Mouse (Mus musculus): ENCODE measurements around the gene C1qtnf7. TPM values are rescaled to one million over a fixed set of nuclear protein-coding genes. Genes with fewer than 3 reads are reported as not detected.

C1qtnf7 gene
- total and polyA plus RNA-seq, 2 experiments, result 0.65 to 0.69 TPM

DNA sequence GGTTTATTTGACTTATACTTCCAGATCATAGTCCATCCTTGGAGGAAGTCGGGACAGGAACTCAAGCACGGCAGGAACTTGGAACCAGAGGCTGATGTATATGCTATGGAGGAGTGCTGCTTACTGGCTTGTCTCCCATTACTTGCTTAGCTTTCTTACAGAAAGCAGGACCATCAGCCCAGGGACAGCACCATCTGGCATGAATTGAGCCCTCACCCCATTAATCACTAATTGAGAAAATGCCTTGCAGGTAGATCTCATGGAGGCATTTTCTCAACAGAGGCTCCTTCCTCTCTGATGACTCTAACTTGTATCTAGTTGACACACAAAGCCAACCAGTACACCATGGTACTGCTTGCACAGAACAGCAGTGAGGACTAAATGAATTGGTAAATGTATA lies 34.6 kb upstream of the C1qtnf7 start:
- 79% methylated on average over 2 of the region's 2 CpGs for WGBS
- no peak for TF ChIP-seq POLR2A (IDR thresholded peaks at IDR 0.05; ENCODE audit: extremely low read depth, insufficient read depth, low read length)
- TF ChIP-seq CTCF (IDR thresholded peaks at IDR 0.05; ENCODE audit: low read depth, low read length), result no peak
- H3K79me2 ChIP-seq (ENCODE audit: control insufficient read depth, insufficient read depth, low read length), result no peaks in the 10 kb centered on the region
- no peak for DNase-seq (ENCODE audit: extremely low read depth, low read depth, low spot score)
- H3K36me3 ChIP-seq (ENCODE audit: control insufficient read depth, insufficient read depth, low read length), result no peaks in the 10 kb centered on the region
- H3K4me3 ChIP-seq (ENCODE audit: insufficient read depth, low read depth, low read length), result no peak overlapping the region
- H3K4me1 ChIP-seq (ENCODE audit: control insufficient read depth, insufficient read depth, low read length), result no peaks in the 10 kb centered on the region
- no peak overlapping the region for H3K27ac ChIP-seq (replicated peaks; ENCODE audit: insufficient read depth, low read depth, low read length)
- H3K9ac ChIP-seq (ENCODE audit: low read depth, low read length), result no peak overlapping the region
- H3K27me3 ChIP-seq (ENCODE audit: control insufficient read depth, insufficient read depth, low read length), result no peaks in the 10 kb centered on the region

DNA sequence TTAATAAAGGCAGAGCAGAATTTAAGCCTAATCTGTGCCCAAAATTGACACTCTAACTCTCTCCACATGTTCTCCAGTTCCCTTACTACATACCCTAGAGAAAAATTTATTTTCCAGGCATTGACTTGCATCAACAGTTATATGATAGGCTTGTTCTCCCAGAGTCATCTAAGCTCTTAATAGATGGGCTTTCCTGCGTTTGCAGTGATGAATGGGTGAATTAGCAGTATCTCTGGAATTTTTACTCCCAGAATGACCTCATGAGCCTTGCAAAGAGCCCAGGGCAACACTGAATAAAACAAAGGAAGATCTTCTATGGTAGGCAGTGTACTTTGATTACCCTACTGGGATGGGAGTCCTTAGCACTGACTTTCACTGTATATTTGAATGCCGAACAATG lies 33.5 kb upstream of the C1qtnf7 start:
- Histone ChIP-seq H3K27me3 (ENCODE audit: control insufficient read depth, insufficient read depth, low read length) (no peaks in the 10 kb centered on the region), H3K36me3 (ENCODE audit: control insufficient read depth, insufficient read depth, low read length) (no peaks in the 10 kb centered on the region), H3K9ac (ENCODE audit: low read depth, low read length) (no peak overlapping the region), H3K79me2 (ENCODE audit: control insufficient read depth, insufficient read depth, low read length) (no peaks in the 10 kb centered on the region), H3K4me3 (ENCODE audit: insufficient read depth, low read depth, low read length) (no peak overlapping the region), H3K27ac (replicated peaks; ENCODE audit: insufficient read depth, low read depth, low read length) (no peak overlapping the region), H3K4me1 (ENCODE audit: control insufficient read depth, insufficient read depth, low read length) (no peaks in the 10 kb centered on the region)
- TF ChIP-seq CTCF (IDR thresholded peaks at IDR 0.05; ENCODE audit: low read depth, low read length) (no peak), POLR2A (IDR thresholded peaks at IDR 0.05; ENCODE audit: extremely low read depth, insufficient read depth, low read length) (no peak)
- DNase-seq (ENCODE audit: extremely low read depth, low read depth, low spot score), result no peak
- WGBS, result 86% methylated on average over 2 of the region's 2 CpGs

GRCm38 (mm10) chr5:43501887-43502286 lies 13.5 kb upstream of the C1qtnf7 start:
- H3K4me1 ChIP-seq (ENCODE audit: control insufficient read depth, insufficient read depth, low read length), result no peaks in the 10 kb centered on the region
- H3K4me3 ChIP-seq (ENCODE audit: insufficient read depth, low read depth, low read length), result no peak overlapping the region
- no peak overlapping the region for H3K27ac ChIP-seq (replicated peaks; ENCODE audit: insufficient read depth, low read depth, low read length)
- TF ChIP-seq CTCF (IDR thresholded peaks at IDR 0.05; ENCODE audit: low read depth, low read length), result no peak
- no peak for TF ChIP-seq POLR2A (IDR thresholded peaks at IDR 0.05; ENCODE audit: extremely low read depth, insufficient read depth, low read length)
- H3K36me3 ChIP-seq (ENCODE audit: control insufficient read depth, insufficient read depth, low read length), result no peaks in the 10 kb centered on the region
- 90% methylated on average over 1 of the region's 1 CpGs for WGBS
- no peaks in the 10 kb centered on the region for H3K79me2 ChIP-seq (ENCODE audit: control insufficient read depth, insufficient read depth, low read length)
- DNase-seq (ENCODE audit: extremely low read depth, low read depth, low spot score), result no peak
- no peaks in the 10 kb centered on the region for H3K27me3 ChIP-seq (ENCODE audit: control insufficient read depth, insufficient read depth, low read length)
- no peak overlapping the region for H3K9ac ChIP-seq (ENCODE audit: low read depth, low read length)

DNA sequence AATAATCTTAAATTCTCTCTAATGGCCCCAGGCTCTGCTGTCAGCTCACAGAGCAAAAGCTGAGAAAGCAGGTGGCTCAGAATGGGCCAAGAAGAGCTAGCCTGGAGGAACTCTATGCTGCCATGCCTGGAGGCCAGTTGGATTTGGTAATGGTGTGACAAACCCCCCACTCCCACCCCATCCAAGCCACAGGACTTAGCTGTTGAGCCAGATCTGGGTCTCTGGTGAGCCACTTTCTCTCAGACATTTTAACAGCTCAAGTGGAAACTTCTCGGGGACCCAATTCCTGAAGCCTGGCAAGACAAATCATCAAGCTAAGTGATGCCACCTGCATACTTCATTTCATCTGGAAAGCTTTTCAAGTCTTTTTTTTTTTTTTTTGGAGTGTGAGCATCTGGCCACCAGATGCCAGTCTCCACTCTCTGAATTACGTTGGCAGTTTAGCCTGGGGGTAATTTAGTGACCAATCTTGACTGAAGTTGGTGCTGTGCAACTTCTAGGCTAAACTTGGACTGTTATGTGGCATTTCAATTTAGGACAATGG lies 11.0 kb upstream of the C1qtnf7 start:
- 89% methylated on average over 2 of the region's 2 CpGs for WGBS
- Histone ChIP-seq H3K79me2 (ENCODE audit: control insufficient read depth, insufficient read depth, low read length) (no peaks in the 10 kb centered on the region), H3K36me3 (ENCODE audit: control insufficient read depth, insufficient read depth, low read length) (no peaks in the 10 kb centered on the region), H3K9ac (ENCODE audit: low read depth, low read length) (no peak overlapping the region), H3K4me3 (ENCODE audit: insufficient read depth, low read depth, low read length) (no peak overlapping the region), H3K4me1 (ENCODE audit: control insufficient read depth, insufficient read depth, low read length) (no peaks in the 10 kb centered on the region), H3K27ac (replicated peaks; ENCODE audit: insufficient read depth, low read depth, low read length) (no peak overlapping the region), H3K27me3 (ENCODE audit: control insufficient read depth, insufficient read depth, low read length) (no peaks in the 10 kb centered on the region)
- no peak for TF ChIP-seq POLR2A (IDR thresholded peaks at IDR 0.05; ENCODE audit: extremely low read depth, insufficient read depth, low read length)
- TF ChIP-seq CTCF (IDR thresholded peaks at IDR 0.05; ENCODE audit: low read depth, low read length), result no peak
- no peak for DNase-seq (ENCODE audit: extremely low read depth, low read depth, low spot score)

- DNase-seq (ENCODE audit: extremely low read depth, low read depth, low spot score), result peak; percentile 30
- WGBS, result 62% methylated on average over 2 of the region's 2 CpGs
- no peaks in the 10 kb centered on the region for H3K27me3 ChIP-seq (ENCODE audit: control insufficient read depth, insufficient read depth, low read length)
- no peak overlapping the region for H3K27ac ChIP-seq (replicated peaks; ENCODE audit: insufficient read depth, low read depth, low read length)
- TF ChIP-seq CTCF (IDR thresholded peaks at IDR 0.05; ENCODE audit: low read depth, low read length) (no peak), POLR2A (IDR thresholded peaks at IDR 0.05; ENCODE audit: extremely low read depth, insufficient read depth, low read length) (no peak)
- H3K36me3 ChIP-seq (ENCODE audit: control insufficient read depth, insufficient read depth, low read length), result no peaks in the 10 kb centered on the region
- H3K4me3 ChIP-seq (ENCODE audit: insufficient read depth, low read depth, low read length), result no peak overlapping the region
- H3K9ac ChIP-seq (ENCODE audit: low read depth, low read length), result no peak overlapping the region
- no peaks in the 10 kb centered on the region for H3K4me1 ChIP-seq (ENCODE audit: control insufficient read depth, insufficient read depth, low read length)
- no peaks in the 10 kb centered on the region for H3K79me2 ChIP-seq (ENCODE audit: control insufficient read depth, insufficient read depth, low read length)
Measured at GRCm38 (mm10) chr5:43508470-43508869, 6.9 kb upstream of the C1qtnf7 start.

DNA sequence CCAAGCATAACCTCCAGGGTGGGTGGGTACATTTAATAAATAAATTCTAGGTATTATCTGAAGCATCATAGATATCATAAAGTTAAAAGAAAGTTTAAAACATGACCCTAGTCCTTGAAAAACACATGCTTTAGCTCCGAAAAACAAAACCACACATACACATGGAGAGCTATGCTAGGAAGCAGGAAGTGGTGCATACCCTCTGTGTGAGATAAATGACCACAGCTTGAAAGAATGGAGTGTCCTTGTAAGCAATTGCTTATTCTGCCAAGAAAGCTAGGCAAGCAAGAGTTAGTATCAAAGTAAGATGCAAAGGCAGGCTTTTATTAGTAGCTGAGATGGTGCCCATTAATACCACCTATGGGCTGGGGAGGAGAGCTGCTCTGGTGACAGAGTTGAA lies 6.4 kb upstream of the C1qtnf7 start:
- peak; percentile 19 for DNase-seq (ENCODE audit: extremely low read depth, low read depth, low spot score)
- 66% methylated on average over 1 of the region's 1 CpGs for WGBS
- Histone ChIP-seq H3K4me3 (ENCODE audit: insufficient read depth, low read depth, low read length) (no peak overlapping the region), H3K9ac (ENCODE audit: low read depth, low read length) (no peak overlapping the region), H3K36me3 (ENCODE audit: control insufficient read depth, insufficient read depth, low read length) (no peaks in the 10 kb centered on the region), H3K27me3 (ENCODE audit: control insufficient read depth, insufficient read depth, low read length) (no peaks in the 10 kb centered on the region), H3K4me1 (ENCODE audit: control insufficient read depth, insufficient read depth, low read length) (no peaks in the 10 kb centered on the region), H3K27ac (replicated peaks; ENCODE audit: insufficient read depth, low read depth, low read length) (no peak overlapping the region), H3K79me2 (ENCODE audit: control insufficient read depth, insufficient read depth, low read length) (no peaks in the 10 kb centered on the region)
- TF ChIP-seq CTCF (IDR thresholded peaks at IDR 0.05; ENCODE audit: low read depth, low read length) (no peak), POLR2A (IDR thresholded peaks at IDR 0.05; ENCODE audit: extremely low read depth, insufficient read depth, low read length) (no peak)
